Mouse (Mus musculus): ENCODE data around the gene Sirt2.

The Sirt2 gene

DNA sequence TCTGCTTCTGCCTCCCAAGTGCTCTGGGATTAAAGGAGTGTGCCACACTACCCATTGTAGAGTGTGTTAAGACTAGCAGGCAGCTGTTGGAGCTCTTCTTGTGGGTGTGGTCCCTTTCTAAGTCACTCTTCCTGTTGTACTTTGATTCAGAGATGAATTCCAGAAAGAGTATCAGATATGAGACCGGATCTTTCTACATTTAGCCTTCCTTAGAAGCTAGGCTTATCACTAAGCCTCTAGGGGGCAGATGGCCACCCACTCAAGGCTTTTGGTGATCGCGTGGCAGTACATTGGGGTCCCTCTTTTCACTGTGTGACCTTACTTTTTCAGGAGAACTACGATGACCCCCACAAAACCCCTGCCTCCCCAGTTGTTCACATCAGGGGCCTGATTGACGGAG, 46.4 kb downstream of the Sirt2 start:
- CTCF ChIA-PET = interaction anchor here (0.5 to 1.5 kb wide), 2 partner anchors 23 to 43 kb away, joined by 3 to 4 read pairs; no protein-coding TSS in a partner anchor

DNA sequence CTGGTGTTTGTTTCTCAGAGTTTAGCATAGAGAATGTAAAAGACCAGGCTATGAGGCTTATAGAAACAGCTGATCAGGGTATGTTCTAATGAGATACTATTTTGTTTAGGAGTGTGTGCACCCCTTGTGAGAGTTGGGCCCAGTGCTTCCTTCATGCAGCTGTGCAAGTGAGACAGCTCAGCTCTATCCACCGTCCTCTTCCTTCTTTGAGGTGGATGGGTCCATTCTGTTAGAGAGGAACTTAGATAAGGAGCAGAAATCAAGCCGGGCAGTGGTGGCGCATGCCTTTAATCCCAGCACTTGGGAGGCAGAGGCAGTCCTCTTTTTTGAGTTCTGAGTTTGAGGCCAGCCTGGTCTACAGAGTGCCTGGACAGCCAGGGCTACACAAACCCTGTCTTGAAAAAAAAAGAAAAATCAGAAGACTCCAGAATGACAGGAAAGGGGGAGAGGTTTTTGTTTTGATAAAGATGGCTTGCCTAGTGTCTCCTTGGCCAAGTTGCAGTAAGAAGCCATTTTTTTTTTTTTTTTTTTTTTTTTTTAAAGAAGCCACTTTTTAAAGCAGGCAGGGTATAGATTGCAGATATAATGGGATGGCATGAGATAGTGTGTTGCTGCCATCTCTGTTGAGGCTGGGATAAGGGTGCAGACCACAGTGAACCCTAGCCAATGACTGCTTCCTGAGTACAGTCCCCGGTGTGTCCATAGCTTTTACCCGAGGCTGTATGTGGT, 47.9 kb downstream of the Sirt2 start:
- CTCF ChIA-PET = no interaction called here

DNA sequence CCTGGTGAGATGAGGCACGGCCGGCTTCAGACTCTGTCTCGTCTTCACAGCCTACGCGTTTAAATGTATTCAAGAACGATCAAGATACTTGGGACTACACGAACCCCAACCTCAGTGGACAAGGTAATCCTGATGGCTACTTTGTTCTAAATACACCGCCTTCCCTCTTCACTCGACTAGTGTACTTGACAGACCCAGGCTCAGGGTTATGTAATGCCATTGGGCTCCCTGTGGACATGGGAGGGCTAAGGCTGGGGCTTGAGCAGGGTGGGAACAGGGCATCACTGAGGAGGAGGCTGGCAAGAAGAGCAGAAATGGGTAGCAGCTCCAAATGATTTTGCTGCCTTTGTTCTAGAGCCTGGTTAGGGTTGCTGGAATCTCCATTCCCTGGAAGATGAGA, 48.7 kb downstream of the Sirt2 start:
- CTCF ChIA-PET = no interaction called here

DNA sequence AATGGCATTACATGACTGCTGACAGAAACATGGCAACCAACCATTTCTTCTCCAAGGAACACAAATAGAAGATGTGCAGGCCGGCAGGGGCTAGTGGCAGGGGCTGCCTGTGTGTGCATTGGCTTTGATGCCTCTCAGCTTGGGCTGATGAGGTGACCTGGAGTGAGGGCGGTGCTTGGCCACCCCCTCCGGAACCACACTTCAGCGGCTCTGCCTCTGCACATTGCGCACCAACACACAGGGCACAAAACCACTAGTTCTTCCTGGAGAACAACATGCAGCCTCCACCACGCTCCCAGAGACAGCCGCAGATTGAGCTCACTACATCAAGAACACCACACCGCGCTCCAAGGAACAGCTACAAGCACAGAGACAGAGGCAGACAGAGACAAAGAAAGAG, 49.7 kb downstream of the Sirt2 start:
- CTCF ChIA-PET = no interaction called here

DNA sequence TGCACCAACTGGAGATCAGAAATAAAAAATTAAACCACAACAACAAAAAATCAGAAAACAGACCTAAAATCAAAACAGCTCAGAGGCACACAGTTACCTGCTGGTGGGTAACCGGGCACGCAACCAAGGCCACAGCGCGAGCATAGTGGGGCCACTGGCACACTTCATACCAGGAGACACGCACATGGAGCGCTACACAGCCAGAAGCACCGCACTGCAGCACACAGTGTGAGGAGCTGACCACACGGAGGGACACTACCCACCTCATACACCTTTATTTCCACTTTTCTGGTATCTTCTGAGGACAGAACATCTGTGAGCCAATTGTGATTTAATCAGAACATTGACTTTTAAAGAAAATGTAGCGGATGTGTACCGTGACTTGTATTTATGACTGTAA, 50.4 kb downstream of the Sirt2 start:
- CTCF ChIA-PET = interaction anchor here (0.7 kb wide), 1 partner anchor 184 kb away, joined by 3 read pairs; no protein-coding TSS in a partner anchor

DNA sequence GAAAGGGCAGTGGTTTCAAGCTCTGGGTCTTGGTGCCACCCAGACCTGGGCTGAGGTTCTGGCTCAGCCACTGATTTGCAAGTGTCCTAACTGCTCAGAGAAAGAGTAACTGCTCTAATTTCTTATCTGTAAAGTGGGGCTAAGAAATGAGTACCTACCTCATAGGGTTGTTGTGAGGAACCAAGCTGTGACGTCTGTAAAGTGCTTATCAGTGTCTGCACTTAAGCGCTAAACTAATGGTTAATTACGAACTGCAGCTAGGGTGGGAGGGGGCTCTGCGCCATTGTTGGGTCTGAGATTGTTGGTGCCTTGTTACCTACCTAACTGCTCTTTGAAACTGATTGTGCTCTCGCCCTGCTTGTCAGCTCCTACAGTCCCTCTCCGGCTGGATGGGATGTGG, 51.0 kb downstream of the Sirt2 start:
- CTCF ChIA-PET = no interaction called here

DNA sequence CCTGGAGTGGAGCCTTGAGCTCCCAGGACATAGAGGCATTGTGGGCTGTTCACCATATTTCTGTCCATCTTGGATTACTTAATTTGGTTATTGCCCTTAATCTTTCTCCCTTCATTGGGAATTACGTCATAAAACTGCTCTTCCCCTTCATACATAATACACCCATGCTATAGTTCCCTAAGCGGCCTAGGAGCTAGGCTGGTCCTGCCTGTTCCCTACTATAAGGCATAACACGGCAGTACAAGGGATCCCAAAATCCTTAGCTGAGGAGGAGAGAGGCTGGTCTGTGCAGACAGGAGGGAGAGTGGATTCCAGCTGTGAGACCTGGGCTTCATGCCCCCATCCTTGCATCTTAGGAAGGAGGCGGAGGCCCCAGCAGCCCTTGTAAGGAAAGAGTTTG, 51.4 kb downstream of the Sirt2 start:
- CTCF ChIA-PET = interaction anchor here (0.5 kb wide), 2 partner anchors 50 to 1268 kb away, joined by 5 to 12 read pairs; no protein-coding TSS in a partner anchor

DNA sequence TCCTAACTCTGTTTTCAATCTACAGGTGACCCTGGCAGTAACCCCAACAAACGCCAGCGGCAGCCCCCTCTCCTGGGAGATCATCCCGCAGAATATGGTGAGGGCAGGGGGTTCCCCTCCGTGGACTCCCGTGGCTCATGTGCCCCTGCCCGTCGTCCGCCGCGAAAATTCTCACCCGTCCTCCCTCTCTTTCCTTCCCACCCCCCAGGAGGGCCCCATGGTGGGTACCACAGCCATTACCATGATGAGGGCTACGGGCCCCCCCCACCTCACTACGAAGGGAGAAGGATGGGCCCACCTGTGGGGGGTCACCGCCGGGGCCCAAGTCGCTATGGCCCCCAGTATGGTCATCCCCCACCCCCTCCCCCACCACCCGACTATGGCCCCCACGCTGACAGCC, 51.9 kb downstream of the Sirt2 start:
- CTCF ChIA-PET = interaction anchor here (0.5 kb wide), 2 partner anchors 50 to 1269 kb away, joined by 5 to 12 read pairs; no protein-coding TSS in a partner anchor

DNA sequence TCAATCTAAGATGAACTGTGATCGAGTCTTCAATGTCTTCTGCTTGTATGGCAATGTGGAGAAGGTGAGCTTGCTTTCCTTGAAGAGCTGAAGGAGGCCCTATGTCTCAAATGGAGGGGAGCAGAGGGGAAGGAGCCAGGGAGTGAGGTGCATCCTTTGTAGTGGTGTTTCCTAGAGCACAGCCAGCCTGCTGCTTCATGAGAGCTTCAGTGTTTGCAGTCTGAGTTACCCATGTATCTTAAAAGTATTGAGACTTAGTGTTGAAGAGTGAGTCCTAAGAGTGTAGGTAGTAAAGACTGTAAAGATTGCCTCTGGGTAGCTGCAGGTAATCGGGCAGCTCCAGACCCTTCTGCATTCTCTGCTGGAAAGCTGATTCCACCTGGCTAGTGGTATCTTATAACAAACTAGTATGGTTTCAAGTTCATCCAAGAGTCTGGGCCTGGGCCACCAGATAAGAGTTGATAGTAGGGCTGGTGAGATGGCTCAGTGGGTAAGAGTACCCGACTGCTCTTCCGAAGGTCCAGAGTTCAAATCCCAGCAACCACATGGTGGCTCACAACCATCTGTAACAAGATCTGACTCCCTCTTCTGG, 52.4 kb downstream of the Sirt2 start:
- CTCF ChIA-PET = interaction anchor here (0.7 kb wide), 1 partner anchor 100 kb away, joined by 5 read pairs; no protein-coding TSS in a partner anchor

DNA sequence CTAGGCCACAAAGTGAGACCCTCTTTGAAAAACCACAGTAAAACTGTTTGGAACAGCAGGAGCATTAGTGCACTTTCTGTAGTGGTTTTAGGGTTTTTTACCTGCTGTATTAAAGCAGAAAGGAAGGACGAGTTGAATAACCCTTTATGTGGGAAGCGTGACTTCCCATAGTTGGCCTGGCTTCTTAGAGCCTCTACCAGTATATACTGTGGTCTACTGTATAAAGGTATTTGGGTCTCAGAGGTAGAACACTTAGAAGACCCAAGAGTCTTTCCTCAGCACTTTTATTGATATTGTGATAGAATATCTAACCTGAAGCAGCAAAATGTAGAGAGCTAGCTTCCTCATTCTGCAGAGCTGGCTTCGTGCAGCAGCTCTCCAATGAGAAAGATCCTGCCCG, 53.0 kb downstream of the Sirt2 start:
- CTCF ChIA-PET = interaction anchor here (0.7 kb wide), 1 partner anchor 100 kb away, joined by 5 read pairs; no protein-coding TSS in a partner anchor

DNA sequence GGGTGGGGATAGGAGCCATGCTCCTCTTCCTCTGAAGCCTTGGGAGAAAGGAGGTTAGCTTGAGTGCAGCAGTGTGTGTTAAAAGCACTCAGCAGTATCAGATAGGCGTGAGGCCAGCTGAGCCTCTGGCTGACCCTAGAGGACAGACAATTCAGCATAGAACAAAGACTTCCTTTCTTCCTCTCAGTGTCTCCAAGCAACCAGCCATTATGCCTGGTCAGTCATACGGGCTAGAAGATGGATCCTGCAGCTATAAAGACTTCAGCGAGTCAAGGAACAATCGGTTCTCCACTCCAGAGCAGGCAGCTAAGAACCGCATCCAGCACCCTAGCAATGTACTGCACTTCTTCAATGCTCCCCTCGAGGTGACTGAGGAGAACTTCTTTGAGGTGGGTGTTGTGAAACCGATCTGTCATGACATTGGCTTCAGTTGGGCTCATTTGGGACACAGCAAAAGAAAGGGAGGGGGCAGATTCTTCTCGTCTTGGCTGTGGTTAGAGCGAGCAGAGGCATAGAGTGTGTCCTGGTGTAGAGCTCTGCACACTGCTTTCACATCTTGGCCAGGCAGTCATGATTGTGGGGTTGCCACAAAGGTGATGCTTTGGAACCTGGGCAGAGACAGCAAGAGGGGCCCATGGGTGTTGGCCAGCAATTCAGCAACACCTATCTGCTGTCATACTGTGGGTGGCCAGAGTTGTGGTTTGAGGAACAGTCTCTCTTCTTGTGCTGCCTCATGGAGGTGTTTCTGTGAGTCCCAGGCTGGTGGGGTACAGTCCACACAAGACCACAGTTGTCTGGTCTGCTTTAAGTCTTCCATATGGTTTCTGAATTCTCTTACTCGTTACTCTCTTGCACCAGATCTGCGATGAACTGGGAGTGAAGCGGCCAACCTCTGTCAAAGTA, 54.1 kb downstream of the Sirt2 start:
- CTCF ChIA-PET = interaction anchor here (0.7 kb wide), 1 partner anchor 23 kb away, joined by 3 read pairs; no protein-coding TSS in a partner anchor

DNA sequence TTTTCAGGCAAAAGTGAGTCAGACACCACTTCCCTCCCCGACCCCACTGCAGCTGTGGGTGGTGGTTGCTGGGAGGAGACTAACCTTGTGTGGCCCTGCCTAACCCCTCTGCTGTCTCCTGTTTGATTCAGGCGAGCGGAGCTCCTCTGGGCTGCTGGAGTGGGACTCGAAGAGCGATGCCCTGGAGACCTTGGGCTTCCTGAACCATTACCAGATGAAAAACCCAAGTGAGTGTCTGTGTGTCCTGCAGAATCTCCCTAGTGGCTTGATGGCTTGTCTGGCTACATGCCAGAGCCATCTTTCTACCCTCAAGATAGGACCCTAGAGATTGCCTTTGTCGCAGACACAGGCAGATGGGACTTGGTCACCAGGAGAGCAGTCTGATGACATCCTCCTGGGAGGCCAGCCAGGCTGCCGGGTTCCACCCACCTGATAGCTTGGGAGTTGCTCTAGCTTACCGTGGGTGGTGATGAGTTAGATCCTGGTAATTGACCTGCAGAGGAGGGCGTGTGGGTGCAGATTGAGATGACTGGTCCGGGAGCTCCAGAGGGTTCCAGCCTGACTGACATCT, 54.8 kb downstream of the Sirt2 start:
- CTCF ChIA-PET = interaction anchor here (0.7 kb wide), 1 partner anchor 24 kb away, joined by 3 read pairs; no protein-coding TSS in a partner anchor

DNA sequence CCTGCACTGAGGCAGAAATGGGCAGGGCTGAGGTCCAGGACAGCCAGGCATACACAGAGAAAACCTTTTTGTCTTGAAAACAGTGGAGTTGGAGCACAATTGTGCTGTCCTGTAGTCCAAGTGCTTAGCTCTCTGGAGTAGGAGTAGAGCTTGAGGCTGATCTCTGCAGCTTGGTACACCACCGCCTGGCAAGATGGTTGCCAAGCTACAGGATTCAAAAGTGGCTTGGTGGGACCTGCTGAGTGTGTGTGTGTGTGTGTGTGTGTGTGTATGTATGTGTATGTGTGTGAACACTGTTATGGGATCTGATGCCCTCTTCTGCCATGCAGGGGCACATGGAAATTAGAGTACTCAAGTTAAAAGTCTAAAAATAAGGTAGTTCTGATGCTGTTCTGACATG, 56.0 kb downstream of the Sirt2 start:
- CTCF ChIA-PET = interaction anchor here (0.7 kb wide), 1 partner anchor 13 kb away, joined by 5 read pairs; no protein-coding TSS in a partner anchor

DNA sequence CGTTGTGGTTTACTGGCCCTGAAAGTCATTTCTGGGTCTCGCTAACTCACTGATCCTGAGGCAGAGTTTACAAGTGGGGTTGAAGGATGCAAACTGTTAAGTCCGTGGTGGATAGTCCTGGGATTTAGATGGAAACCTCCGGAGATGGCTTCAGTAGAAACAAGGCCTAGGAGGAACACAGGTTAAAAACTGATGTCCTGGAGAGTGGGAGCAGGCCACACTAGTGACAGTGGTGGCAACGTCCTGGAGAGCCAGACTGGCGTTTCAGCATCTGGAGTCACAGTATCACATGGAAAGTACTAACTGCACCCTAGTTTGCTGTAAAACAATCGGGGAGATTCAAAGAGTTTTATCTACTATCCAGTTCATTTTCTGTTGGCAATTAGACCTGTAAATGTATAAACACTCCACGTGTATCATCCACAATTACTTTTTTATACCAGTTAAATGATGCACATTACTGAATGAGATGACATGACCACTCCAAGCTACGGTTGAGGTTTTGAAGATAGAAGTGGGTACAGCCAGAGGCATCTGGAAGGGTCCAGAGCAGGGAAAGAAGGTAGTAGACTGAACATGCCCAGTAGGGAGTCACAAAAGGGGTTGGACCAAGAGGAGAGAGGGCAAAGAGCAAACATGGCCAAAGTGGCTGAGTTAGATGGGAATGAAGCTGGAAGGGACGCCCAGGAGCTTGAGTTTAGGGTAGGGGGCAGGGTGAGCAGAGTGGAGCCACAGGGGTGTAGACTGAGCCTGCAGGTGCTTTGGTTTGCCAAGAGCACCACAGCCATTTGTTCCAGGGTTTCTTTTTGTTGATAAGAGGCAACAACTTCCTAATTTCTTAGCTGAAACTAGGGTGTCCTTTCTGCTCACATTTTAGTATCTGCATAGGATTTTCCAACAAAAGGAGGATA, 56.7 kb downstream of the Sirt2 start:
- CTCF ChIA-PET = interaction anchor here (0.6 to 1.2 kb wide), 3 partner anchors 43 to 176 kb away, joined by 3 to 16 read pairs (median 3); no protein-coding TSS in a partner anchor

DNA sequence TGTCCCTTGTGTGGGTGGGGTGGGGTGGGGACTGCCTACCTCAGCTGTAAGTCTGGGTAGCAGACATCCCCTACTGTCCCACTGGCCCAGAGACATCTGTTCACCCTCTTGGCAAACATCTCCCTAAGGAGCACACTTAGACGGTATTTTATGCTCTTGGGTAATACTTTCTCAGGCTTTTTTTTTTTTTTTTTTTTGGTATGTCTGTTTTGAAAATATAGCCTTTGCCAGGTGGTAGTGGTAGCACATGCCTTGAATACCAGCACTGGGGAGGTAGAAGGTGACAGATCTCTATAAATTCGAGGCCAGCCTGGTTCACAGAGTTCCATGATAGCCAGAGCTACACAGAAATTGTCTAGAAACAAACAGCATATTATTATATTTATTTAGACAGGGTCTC, 57.4 kb downstream of the Sirt2 start:
- CTCF ChIA-PET = interaction anchor here (0.6 to 1.2 kb wide), 3 partner anchors 44 to 176 kb away, joined by 3 to 16 read pairs (median 3); no protein-coding TSS in a partner anchor

DNA sequence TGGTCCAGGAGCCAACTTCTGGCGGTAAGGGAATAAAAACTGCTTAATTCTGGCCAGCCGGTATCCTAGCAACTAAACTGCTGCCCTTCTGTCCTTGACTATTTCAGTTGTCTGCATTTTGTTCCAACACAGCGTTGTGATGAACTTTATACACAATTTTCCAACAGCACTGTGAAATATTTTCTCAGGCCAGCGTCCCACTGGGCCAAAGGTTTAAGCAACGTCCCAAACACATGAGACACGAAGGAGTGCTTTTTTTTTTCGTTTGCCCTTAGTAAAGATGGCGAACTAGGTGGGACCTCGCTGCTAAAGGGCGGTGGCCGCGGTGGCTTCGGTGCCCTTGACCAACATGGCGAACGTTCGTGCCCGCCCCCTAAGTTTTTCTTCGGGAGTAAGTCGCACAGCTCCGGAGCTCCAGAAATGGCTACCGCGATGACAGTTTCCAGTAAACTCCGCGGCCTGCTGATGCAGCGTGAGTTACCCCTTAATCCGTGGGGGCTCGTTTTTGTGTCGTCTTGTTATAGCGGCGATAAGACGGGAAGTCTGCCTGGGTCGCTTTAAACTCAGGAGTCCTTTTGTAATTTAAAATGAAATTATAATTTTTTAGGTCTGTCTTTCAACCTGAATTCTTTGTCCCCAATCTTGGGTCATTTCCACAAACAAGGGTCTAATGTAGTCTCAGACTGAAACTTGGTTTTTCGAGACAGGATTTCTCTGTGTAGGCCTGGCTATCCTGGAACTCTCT, 58.6 kb downstream of the Sirt2 start, which contains the start of gene Ech1:
Gene Ech1, plus strand, starts transcription at position 277 of the 745 bp plus-strand sequence.
- CTCF ChIA-PET = no interaction called here

DNA sequence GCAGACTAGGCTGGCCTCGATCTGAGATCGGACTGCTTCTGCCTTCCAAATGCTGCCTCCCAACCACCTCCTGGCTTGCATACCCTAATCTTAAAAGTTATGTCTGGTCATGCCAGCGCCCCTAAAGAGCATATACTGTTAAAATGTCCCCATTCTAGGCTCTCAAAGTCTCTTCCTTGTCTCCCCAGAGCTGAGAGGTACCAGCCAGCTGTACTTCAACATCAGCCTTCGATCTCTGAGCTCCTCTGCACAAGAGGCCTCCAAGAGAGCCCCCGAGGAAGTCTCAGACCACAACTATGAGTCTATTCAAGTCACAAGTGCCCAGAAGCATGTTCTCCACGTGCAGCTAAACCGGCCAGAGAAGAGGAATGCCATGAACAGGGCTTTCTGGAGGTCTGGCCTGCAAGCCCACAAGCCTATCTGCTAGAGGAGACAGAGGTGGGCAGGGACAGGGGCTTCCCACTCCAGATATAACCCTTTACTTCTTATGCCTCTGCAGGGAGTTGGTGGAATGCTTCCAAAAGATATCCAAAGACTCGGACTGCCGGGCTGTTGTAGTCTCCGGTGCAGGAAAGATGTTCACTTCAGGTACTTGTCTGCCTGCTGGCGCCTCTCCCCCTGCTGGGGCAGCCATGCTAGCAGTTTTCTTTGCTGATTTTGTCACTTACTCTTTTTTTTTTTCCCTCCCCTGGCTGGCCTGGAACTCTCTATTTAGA, 59.3 kb downstream of the Sirt2 start:
- CTCF ChIA-PET = interaction anchor here (1.0 kb wide), 1 partner anchor 215 kb away, joined by 3 read pairs; no protein-coding TSS in a partner anchor

DNA sequence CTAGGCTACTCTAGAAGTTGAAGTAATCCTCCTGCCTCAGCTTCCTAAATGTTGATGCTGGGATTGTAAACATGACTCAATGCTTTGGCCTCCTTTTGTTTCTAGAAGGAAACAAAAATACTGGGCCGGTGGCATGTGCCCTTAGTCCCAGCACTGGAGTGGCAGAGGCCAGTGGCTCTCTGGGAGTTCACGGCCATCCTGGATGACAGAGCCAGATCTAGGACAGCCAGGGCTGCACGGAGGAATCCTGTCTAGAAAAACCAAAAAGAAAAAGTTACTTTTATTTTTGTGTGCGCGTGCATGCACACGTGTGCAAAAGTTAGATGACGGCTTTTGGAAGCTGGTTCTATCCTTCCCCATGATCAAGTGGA, 59.9 kb downstream of the Sirt2 start:
- CTCF ChIA-PET = interaction anchor here (1.0 to 1.1 kb wide), 2 partner anchors 17 to 215 kb away, joined by 3 to 4 read pairs; no protein-coding TSS in a partner anchor

DNA sequence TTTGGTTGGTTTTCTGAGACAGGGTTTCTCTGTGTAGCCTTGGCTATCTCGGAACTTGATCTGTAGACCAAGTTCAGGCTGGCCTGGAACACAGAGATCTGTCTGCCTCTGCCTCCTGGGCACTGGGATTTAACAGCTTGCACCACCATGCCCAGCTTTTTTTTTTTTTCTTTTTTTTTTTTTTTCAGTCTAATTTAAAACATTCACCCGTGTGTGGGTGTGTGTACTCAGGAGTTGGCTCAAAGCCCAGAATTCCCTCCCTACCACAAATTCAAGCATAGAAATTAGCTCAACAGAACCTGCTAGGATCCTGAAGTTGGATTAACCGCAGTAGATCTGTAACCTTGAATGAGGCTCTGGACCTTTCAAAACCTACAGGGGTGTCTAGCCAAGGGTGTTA, 60.8 kb downstream of the Sirt2 start:
- CTCF ChIA-PET = interaction anchor here (1.0 to 1.1 kb wide), 2 partner anchors 18 to 34 kb away, joined by 4 to 9 read pairs; no protein-coding TSS in a partner anchor

All from spleen, embryonic (tissue).